Mouse (Mus musculus) thymus, adult 18-20 months (tissue): Measurements from ENCODE around the gene Tceanc.

Experiments
- DNase-seq, 2 experiments: peaks; one replicate each; pipeline ENCODE4 v3.0.0; 2022; ENCODE audit warnings: mixed read lengths in 2 of 2

The Tceanc gene

GRCm38 (mm10) chrX:166479365-166479983 is 38.9 kb downstream of the Tceanc start, which contains the start of gene Rab9:
Rab9 (minus strand) TSS chrX:166479867.
- DNase-seq = peak; percentile 89 to 90

GRCm38 (mm10) chrX:166478631-166479364 is 39.6 kb downstream of the Tceanc start:
- DNase-seq = no peak

- no peak for DNase-seq
Observed at GRCm38 (mm10) chrX:166477393-166477792, 41.0 kb downstream of the Tceanc start.

DNA sequence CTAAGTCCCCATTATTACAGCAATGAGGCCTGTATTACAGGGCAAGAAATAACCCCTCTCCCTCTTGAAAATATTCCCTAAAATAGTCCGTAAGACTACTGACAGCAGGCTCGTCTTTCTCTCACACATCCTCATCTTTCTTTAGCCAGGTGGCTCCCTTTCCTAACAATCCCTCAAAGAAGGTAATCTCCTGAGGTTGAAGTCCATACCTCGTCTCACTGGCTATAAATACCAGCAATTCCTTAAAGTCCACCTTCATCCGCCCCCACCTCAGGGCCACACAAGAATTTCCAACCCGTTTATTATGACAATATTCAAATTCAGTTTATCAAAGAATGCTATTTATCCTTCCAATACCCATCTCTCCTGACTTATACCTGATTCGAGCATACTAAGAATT is 45.8 kb downstream of the Tceanc start:
- DNase-seq = no peak

- DNase-seq = no peak
Observed at GRCm38 (mm10) chrX:166468321-166468720, 50.0 kb downstream of the Tceanc start.

DNA sequence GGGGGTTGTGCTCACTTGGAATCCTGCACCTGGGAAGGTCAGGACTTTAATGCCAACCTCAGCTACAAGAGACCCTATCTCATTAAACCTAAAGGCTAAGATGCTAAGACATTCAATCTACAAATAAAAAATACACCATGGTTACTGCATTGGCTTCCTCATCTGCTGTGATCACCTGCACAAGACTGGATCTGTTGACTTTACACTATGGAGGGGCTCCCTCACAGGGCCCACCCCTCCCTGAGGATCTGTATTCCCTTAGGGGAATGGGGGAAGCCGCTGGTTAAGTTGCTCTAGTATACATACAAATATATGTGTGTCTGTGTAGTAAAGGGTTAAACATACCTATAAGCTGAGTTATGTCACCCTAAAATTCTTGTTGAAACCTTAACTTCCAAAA is 62.8 kb downstream of the Tceanc start:
- DNase-seq = no peak

DNA sequence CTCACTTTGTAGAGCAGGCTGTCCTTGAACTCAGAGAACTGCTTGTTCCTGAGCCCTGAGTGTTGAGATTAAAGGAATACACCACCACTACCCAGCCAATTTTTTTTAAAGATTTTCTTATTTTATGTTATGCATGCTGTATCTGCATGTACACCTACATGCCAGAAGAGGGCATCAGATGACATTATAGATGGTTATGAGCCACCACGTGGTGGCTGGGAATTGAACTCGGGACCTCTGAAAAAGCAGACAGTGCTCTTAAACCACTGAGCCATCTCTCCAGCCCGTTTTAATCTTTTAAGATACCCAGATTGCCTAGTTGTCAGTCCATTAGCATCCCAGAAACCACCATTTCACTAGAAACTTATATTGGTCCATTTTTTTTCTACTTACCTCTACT is 64.0 kb downstream of the Tceanc start:
- DNase-seq = no peak

- DNase-seq = no peak
Observed at GRCm38 (mm10) chrX:166453532-166453931, 64.8 kb downstream of the Tceanc start.
